Mouse (Mus musculus) CD8-positive naive resting alpha-beta T cell, adult 57 days (primary cell): Measurements from ENCODE around the gene Gm20671. TPM values are rescaled to one million over a fixed set of nuclear protein-coding genes. Genes with fewer than 3 reads are reported as not detected.

Experiments
- total RNA-seq: library from RNA; stranded (reverse); gene quantifications from one replicate; pipeline ENCODE4 v1.2.4, GENCODE M21; 2023

The Gm20671 gene
- not detected for total RNA-seq

DNA sequence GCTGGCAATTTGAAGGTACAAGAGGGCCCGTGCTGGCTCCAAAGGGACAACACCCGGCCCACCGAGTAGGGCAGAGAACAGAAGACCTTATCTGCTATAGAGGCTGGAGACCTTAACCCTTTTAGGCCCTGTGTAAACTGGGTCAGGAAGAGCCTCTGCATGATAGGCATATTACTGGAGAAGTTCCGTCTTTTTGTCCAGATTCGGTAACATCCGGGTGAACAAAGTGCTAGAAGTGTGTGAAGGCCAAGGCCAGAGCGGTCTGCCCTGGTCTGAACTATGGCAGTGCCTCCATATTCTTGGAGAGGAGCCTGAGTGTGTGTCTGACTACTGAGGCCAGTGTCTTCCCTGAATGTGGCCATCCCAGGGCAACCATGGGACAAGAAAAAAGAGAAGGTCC, at the start of gene Gm20671:
Gene Gm20671, minus strand, starts transcription at position 101 of the 400 bp plus-strand sequence.

DNA sequence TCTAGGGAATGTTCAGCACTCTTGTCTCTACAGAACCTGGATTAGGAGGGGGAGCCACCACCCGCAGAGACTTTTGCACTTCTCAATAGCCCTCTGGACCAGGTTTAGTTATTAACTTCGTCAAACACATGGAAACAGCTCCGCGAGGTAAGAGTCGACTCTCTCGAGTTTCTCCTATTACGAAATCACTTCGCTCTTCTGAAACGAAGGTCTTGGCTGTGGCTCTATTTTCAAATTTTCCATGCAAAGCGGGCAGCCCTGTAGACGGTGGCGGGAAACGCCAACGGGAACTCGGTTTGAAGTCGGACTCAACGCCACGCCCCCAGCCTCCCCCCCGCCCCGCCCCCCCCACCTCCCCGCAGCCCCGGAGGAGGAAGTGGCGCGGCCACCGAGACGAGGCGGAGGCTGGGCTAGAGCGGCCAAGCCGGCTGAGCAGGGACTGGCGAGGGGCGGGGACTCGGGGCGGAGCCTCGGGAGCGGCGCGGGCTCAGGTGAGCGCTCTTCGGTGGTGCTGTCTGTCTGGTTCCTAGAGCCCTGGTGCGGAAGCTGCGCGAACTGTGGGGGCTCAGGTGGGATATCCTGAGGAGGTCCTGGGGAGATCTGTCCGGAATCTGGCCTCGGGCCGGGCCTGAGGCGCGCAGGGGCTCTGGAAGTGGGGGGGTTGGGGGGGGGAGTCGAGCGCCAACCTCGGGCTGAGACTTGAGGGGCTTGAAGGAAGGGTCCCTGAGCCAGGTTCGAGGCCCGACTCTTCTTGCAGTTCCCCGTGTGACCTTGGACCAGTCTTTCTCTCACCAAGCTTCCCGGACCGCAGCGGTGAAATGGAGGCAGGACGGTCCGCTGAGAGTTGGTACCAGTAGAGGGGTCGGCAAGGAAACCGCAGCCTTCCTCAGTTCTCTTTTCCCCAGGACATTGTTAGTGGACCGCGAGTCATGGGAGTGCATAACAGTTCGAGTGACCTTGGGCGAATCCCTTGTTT, 36.6 kb upstream of the Gm20671 start, which contains the start of gene Depdc5:
Gene Depdc5, plus strand, starts transcription at position 449 of the 976 bp plus-strand sequence.

DNA sequence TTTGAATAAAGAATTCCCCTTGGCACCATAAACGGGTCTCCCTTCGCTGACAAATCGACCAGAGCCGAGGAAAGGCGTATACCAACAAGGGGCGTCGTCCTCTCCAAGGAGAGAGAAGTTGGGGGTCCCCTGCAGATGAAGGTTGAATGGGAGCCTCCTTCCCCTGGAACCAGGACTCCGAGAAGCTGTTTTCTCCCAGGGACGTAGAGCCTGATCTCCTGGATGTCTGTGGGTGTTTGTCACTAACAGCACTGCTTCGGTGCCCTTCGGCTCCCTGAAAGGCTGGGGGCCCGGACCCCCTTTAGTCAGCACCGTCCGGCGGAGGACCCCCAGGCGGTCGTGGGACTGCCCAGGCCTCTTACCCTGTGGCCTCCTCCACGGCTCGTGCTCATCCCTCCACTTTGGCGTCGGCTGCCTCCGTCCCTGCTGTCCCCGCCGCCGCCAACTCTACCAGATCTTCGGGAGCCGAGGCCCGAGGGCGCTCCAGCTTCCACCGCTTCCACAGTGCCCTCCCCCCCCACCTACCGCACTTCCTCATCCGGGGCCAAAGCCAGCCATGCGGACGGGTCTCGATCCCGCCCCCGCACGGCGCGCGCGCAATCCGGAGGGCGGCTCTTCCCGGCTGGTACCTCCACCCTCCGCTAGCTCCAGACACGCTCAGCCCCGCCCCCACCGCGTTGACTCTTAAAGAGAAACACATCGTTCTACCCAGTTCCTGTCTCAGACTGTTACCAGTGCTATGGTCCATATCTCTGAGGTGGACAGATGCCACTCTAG, 27.0 kb upstream of the Gm20671 start, which contains the start of gene Prr14l:
Gene Prr14l, minus strand, starts transcription at position 526 of the 777 bp plus-strand sequence.

DNA sequence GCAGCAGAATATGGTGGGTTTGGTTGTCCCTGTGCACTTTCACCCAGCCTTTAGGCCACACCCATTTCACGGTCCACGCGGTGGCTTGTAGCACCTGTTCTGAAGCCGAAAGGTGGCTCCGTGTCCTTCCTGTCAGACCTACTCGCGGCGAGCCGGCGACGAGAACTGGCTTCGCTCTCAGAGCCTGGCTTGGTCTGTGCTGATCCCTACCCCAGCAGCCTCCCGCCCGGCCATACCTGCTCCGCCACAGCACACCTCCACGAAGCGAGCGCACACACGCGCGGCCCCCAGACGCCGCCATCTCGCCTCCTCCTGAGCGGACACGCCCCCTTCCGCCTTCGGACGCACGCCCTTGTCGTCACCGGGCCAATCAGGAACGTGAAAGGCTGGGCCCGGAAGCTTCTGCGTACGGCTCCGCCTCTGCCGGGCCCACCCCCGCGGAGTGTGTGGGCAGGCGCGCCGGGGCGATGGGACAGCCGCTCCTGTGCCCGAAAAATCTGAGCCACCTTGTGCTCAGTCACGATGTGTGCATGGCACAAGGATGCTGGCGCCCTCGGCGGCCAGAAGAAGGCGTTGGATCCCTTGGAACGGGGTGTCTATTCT, 41.5 kb downstream of the Gm20671 start, which contains the start of gene Pisd:
Gene Pisd, minus strand, starts transcription at position 334 of the 603 bp plus-strand sequence.

Other genes with a start within 250 kb of the Gm20671 start
- gene Yes1, start 215.9 kb downstream of the Gm20671 start, total RNA-seq, result 1.3 TPM
- gene Pisd, start 41.5 kb downstream of the Gm20671 start, total RNA-seq, result 29.9 TPM
- gene Prr14l, start 27.1 kb upstream of the Gm20671 start, total RNA-seq, result 54.5 TPM
- gene Depdc5, start 36.6 kb upstream of the Gm20671 start, total RNA-seq, result 41.5 TPM
- gene Ywhah, start 191.7 kb upstream of the Gm20671 start, total RNA-seq, result 119 TPM